Mouse (Mus musculus): Measurements from ENCODE around the gene Cbll1.

Gene Cbll1

DNA sequence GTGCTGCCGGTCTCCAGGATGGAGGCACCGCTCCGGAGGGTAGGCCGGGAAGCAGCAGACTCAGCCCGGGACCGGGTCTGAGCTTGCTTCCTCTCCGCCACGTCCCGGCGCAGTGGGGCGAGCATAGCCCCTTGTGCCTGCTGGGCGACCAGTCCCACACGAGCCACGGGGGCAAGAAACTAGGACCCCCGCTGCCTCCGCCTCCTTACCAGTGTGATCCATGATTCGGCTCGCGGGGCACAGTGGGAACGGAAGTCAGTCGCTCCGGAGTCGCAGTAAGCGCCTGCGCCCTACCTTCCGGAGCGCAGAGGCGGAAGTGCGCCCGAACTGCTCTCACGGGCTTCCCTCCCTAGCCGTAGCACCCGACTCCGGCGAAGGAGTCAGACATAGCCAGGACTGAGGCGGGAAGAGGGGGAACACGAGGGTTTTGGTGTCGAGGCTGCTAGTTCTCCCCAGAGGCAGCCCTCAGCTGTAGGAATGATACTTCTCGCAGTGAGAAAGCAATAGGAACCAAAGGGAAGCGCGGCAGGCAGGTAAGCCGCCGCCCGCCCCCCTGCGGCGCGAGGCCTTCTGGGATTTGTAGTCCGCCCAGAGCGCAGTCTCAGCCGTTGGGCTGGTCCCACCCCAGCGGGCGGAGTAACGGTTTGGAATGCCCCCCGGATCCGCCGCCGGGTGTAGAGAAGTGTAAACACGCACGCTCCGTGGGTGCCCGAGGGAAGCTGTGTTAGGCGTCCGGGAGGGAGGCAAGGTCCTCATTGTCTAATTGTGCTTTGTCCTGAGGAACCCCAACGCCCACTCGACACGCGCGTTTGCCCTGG is at the start of gene Cbll1:
Gene Cbll1 (minus strand): TSS at position 303 of the 818 bp plus-strand sequence.
- peak; percentile 94 for DNase-seq (ENCODE audit: low read depth, low spot score)

DNA sequence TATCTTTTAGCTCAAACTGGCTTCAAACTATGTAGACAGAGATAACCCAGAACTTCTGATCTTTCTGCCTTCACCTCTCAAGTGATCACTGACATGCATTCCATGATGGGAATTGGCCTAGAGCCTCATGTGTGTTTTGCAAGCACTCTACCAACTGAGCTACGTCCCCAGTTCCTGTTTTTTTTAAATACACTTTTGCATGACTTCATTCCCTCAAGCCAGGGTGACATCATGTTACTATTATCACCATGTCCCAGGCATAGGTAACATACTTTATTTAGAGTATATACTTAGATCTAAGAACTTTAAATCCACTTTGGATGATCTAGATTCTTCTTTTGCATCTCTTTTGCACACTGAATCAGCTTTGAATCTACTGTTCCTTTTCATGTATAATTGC is 46.6 kb upstream of the Cbll1 start:
- DNase-seq (ENCODE audit: low read depth, low spot score): no peak

DNA sequence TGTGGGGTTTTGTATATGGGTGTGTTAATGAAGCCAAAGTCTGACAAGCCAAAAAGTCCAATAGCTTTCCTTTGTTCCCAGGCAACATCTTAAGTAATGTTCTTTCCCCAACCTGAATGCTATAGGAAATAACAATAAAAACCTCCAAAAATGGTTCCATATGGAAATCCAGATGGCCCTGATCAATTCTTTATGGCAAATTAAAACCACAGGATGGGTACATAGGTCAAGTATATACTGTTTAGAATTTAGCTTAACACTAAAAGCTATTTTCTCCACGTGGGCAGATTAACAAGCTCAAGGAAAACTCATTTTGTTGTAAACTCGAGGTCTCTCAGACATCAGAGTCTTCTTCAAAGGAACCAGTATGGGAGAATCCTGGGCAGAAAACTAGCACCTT is 45.8 kb upstream of the Cbll1 start:
- DNase-seq (ENCODE audit: low read depth, low spot score): no peak

DNA sequence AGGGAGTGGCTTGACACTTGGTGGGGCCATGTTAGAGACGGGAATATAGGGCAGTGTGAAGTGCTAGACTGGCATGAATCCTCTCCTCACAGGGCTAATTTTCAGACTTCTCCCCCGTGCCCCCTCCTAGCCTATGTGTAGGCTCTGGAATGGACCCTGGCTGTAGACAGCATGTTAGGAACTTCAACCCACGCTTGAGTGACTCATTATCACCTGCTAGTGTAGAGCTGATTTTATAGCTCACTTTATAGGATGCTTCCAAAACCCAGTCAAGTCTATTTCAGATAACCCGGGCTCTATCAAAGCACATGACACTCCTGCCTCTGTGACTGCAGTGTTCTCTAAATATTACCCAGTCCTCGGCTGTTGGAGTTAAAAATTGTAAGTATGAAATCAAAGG is 42.1 kb upstream of the Cbll1 start:
- no peak for DNase-seq (ENCODE audit: low read depth, low spot score)

DNA sequence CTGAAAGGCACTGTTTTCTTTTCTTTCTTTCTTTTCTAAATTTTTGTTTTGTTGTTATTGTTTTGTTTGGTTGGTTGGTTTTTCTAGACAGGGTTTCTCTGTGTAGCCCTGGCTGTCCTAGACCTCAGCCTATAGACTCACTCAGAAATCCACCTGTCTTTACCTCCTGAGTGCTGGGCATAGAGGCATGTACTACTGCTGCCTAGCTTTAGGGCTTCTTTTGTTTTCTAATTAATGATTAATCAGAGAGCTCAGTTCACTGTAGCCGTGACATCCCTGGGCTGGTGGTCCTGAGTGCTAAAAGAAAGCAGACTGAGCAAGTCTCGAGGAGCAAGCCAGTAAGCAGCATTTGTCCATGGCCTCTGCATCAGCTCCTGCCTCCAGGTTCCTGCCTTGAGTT is 40.4 kb upstream of the Cbll1 start:
- DNase-seq (ENCODE audit: low read depth, low spot score): no peak

DNA sequence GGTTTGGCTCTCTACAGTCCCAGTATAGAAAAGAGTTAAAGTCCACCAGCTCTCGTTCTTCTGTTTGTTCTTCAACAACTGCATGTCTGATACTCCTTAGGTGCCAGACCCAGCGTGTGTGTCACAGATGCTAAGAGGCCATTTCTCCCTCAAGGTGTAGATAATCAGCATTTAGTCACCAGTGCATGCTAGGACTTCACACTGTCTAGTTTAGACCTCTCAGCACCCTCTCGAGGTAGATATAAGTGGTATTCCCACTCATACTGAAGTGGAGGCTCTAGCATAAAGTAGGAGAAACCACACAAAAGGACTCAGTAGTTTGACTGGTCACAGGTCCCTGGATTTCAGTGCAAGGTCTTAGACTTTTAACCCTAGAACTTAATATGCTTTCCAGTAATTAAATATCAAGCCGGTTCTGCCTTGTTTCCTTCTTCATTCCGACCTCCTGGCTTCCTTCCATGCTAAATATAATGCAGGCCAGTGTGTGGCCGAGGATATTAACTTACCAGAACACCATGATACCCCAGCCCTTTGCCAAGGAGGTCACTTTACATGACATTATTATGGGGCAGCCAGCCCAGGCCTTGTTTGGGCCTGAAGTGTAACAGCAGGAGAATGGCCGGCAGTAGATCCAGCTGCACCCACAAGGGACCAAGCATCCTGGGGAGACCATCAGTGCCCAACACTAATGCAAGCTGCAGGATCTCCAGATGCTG is 38.3 kb upstream of the Cbll1 start:
- DNase-seq (ENCODE audit: low read depth, low spot score): no peak

DNA sequence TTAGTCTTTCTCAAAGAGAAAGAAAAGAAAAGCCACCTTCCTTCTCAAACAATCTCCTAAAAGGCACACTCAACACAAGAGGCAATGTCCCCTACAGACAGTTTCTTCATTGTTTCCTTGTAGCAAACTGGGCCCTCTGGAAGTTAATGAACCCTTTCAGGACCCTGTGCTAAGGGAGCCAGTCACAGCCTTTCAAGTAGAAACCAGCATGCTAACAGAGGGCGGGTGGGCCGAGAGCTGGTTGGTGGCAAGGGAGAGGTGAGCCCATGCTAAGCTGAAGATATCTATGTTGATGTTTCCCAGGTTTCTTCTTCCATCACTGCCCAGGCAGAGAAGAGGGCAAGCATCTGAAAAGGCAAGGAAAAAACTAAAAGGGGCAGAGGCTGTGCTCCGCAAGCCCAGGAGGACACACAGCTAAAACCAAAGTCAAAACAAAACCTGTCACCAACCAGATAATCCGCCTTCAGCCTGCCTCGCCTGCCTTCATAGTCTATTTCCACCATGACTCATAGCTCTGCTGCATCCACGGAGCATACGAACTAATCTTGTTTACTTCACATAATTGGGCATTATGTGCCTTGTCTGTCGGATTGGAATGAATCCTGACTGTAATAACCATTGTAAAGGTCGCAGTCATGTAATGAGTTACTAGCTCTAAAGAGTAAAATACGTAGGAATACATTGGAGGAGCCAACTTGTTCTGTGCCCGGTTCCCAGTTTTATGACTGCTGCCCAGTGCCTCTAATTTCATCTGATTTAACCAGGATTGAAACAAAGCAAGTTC is 34.8 kb upstream of the Cbll1 start:
- no peak for DNase-seq (ENCODE audit: low read depth, low spot score)

DNA sequence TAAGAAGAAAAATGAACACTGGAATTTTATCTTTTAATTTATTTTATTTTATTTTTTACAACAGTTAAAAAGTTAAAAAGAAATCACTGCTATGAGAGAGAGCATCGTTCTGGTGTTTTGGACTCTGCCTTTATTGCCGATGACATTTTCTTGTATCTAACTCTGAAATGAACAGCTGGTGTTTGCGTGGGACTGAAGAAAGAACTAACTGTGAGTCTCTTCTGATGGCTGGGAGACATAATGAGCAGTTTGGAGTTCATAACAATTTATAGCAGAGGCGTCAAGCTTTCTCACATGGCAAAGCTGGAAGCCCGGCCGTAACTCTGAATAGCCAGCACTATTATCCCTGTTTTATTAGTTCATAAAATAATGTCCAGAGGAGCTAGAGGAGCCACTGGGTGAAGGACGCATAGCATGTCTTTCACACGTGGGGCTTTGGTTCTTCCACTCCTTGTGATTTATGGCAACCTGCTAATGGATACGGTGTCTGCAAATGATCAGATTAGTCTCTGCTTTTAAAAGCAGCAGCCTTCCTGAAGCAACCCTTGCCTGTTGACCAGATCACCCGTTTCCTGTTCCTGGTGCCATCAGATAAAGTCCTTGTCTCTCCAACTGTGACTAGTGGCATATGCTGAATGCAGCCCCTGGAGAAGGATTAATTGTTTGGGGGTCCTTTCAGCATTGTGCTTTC is 33.9 kb upstream of the Cbll1 start:
- no peak for DNase-seq (ENCODE audit: low read depth, low spot score)

DNA sequence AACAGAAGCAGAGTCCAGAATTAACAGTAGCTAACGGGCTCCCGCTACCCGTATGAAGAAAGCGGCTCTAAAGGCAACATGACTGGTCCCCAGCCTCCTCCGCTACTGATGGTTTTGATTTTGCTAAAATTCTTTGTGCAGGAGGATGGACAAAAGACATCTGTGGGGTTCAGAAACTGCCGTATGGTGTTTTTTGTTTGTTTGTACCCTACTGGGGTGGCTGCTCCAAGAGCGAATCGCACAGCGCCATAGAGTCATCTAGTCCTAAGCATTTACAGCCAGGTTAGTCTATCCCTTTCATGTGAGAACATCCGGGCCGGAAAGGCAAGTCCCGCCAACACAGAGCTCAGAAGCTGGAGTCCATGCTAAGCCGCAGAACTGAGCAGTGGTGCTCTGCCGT is 32.6 kb upstream of the Cbll1 start:
- DNase-seq (ENCODE audit: low read depth, low spot score): peak; percentile 6

DNA sequence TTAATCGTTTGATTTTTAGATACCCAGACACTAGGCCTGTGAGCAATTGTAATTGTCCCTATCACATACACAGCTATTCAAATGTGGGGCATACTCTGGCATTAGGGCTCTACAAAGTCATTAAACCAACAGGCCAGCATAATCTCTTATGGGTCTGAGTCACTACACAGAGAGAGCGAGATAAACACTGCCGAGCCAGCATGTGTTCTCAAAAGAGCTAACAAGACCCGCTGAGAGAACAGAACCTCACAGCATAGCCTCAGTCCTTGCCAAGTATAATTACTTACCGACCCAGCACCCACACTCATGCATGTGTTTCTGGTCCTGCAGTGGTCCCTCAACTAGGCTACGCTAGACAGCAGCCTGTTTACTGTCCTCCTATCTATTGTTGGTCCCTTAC is 28.0 kb upstream of the Cbll1 start:
- no peak for DNase-seq (ENCODE audit: low read depth, low spot score)

DNA sequence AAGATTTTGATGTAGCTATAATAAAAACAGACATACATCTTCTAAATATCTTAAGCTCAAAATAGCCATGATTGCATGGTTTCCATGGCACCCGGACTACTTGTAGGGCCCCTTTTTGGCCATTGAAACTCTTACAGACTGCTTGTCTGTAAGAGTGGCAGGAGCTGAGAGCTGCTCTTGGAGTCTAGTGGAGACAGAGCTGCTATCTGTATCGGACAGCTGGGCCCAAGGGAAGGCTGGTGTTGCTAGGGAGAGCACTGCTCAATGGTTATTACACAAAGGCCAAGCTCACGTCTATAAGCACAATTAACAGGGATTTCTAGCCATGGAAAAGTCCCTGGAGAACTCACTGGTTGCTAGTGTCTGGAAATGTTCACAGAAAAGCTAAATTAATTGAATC is 22.0 kb upstream of the Cbll1 start:
- no peak for DNase-seq (ENCODE audit: low read depth, low spot score)

DNA sequence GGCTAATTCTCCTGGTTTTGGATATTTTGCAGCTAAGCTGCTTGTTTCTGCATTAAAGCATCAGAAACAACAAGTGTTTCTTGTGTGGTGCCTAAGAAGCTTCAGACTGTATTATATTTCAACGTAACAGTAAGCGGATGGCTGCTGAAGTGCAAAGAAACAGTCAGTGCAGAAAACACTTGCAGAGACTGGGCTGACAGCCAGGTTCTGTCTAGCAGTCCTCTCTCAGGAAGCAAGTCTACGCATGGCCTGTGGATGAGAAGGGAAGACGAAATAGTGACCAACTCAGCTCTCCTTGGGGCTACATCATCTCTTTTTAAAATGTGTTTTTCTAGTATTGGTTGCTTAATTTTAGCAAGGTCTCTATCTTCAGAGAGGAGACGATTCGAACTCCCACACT is 20.7 kb upstream of the Cbll1 start:
- DNase-seq (ENCODE audit: low read depth, low spot score): no peak

DNA sequence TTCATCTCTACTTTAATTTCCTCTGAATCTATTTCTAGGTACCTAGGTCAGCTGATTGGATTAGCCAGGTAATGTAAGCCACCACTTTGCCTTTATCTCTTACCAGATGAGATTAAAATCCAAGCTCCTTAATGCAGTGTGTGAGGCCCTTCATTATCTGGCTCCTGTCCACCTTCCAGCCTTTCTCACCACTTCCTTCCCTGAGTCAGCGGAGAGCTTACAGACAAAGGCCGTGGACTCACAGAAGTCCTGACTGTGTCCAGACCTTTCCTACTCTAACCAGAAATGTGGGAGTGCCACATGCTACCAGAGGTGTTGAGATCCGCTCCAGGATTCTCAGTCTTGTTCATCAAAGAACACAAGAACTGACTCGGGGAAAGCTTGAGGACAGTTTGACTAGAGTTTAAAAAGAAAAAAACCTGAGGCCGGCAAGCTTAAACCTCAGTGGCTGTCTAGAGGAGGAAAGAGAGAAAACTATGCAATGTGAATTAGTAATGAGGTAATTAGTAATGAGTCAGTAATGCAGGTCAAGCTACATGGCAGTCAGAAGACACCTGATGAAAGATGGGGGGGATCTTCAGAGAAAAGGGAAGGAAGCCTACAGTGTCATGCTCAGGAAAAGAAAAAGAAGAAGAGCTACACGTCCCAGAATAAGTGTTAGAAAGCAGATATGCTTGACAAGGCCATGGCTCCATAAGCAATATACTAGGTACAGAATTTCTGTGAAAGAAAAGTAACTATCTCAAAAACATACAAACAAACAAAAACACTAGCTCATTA is 14.5 kb upstream of the Cbll1 start:
- no peak for DNase-seq (ENCODE audit: low read depth, low spot score)

DNA sequence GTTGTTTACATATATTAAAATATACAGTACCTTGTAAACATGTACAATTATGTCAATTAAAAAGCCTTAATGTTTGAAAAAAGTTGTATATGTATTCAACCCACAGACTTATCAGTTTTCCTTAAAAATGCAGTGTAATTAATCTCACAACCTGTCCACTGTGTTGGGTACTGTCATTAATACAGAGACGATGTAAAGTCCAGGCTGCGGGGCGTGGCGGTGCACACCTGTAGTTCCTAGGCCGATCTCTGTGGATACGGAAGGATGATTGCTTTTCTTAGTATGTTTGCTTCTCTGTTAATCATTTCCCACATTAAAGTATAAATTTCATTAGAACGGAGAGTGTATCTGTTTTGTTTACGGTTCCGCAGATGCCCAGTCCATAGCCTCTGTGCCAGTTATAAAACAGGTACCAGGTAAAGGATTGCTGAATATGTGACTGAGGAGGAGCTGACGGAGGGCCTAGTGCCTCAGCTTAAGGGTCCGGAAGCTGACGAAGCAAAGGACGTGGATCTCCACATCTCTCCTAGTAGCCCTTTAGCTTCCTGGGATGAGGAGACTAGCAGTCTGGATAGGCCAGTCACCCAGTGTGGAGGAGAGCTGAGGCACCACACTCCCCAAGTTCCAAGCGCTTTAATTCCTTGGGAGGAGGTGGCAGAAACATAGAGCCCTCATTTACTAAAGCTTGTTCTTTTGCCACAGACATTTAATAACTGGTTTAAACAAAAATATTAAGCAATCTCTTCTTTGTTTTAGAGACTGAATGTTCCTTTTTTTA is 13.4 kb upstream of the Cbll1 start:
- DNase-seq (ENCODE audit: low read depth, low spot score): no peak

DNA sequence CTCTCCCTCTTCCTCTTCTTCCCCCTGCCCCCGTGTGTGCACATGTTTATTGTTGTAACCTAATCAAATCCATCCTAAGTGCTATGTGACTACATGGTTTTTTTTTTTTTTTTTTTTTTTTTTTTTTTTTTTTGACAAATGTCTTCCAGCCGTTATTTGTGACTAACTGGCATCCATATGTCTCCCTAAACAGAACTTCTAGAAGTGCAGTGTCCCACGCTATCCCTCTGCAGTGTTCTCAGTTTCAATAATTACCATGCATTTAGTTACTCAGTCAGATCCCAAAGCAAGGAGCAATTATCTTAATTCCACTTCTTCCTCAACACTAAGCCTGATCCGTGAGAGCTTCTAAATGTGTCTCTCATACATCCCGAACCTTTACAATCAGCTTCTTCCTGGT is 11.8 kb upstream of the Cbll1 start:
- DNase-seq (ENCODE audit: low read depth, low spot score): no peak

DNA sequence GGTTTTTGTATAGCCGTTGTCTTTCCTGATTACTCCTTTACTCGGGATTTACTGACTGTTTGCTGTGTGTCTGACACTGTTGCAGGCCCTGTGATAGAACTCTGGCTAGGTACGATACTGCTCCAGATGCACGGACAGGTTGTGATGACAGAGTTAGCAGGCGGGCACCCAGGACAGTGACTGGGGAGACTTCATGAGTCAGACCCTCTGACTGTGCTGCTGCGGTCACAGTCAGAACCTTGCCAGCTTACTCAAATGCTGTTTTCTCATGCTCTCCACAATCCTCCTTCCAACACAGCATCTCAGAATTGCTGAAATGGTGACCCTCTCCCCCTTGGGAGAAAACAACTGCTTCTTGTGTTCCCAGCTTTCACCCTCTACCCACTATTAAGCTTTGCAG is 9.1 kb upstream of the Cbll1 start:
- no peak for DNase-seq (ENCODE audit: low read depth, low spot score)

DNA sequence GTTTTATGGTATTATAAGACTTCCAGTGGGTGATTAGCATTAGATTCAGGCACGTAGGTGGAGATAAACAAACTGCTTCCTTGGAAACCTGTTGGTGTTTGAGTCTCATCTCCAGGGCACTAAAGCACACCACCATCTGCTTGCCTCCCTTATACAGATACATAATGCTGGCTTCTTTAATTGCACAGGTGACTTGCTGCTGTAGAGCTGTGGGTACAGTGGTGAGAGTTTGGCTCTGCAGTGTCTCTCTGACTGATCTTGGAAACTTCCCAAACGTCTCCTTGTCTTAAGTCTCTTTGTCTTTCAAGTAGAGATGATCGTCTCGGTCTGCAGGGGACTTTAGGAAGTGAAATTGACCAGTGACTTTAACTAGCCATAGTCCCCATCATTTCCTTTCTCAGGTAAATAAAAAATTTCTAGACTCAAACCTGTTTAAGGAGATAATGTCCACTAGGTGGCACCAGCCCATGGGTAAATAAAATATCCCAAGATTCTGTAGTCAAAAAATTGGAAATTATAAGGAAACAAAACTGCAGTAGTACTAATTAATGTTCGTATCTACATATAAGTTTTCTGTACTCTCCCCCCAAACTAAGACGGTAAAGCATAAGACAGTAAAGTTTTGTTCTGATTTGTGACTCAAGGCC is 8.4 kb upstream of the Cbll1 start:
- peak; percentile 42 for DNase-seq (ENCODE audit: low read depth, low spot score)

DNA sequence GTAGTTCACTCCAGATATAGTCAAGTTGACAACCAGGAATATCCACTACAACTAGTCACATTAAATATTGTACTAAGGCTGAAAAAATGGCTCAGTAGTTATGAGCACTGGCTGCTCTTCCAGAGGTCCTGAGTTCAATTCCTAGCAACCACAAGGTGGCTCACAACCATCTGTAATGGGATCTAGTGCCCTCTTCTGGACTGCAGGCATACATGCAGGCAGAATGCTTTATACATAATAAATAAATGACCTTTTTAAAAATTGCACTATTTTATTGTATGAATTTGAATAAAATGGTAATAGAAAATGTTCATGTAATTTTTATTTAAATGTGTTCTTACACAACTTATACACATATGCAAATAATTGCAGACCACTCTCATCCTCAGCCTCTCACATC is 3.8 kb upstream of the Cbll1 start:
- DNase-seq (ENCODE audit: low read depth, low spot score): no peak

DNA sequence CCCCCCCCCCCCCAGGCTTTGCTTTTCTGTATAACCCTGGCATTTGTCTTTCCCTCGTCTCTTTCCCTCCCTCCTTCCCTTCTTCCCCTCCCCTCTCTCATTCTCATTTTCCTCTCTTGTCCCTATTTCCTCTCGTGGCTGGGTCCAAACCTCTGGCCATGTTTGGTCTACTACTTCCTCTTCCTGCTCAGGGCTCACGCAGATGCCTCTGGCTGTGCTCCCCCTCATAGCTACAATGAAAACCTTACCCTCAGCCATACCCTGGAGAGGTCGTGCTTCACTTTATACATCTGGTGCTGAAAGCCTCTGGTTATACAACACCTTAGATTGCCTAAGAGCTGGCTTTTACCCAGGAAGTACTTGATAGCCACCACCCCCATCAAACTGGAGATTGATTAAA is 1.9 kb upstream of the Cbll1 start:
- DNase-seq (ENCODE audit: low read depth, low spot score): no peak

DNA sequence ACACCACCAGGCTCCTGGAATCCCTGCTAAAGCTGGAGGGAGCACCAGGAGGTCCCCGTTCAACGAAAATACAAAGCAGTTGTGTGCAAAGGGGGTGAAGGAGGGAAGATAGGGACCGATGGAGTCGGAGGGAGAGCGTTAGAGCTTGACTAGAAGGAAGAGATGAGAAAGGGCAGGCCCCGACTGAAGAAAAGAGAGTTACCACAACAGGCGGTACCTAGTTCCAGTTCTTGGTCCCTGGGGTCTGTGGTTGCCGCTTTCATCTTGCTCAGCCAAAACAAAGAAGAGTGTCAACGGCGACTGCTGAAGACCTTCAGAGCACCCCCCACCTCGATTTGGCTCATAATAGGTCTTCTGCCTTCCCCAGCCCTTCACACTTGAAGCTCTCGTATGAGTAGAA is 780 bp upstream of the Cbll1 start:
- DNase-seq (ENCODE audit: low read depth, low spot score): no peak

All from ES-CJ7 (cell line).